ENCODE assay signal across 21 mouse cellular contexts in the genomic region with DNA sequence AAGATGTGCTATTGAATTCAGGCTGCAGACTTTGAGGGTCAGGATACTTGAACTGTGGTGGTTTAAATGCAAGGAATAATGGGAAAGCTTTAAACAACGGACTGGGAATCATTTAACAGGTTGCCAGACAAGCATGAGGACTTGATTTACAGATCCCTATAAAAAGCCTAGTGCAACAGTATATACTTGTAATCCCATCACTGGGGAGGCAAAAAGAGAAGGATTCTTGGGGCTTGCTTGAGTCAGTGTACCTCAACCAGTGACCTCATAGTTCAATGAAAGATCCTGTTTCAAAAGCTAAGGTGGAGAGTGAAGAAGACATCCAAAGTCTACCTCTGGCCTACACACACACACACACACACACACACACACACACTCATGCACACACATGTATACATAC.
A peak's percentile ranks its signal among the peaks of the same experiment; 100 is the strongest.
DNase-seq lines count a peak whose midpoint lies in the region; ATAC-seq and TF ChIP-seq lines count a peak whose summit lies in the region.
"Had no signal": no experiment of that assay in that cellular context is flagged by ENCODE, and none has a peak within 500 bp of the region (broad histone marks: within the 10 kb centered on the region; RNA-seq: fewer than 3 reads in every experiment).

No protein-coding gene starts in this region.

- no peak for TF ChIP-seq CTCF in kidney, postnatal 0 days (IDR thresholded peaks at IDR 0.05; ENCODE audit: low read depth)

- H3K4me1 ChIP-seq in kidney, embryonic 14.5 days (ENCODE audit: control insufficient read depth, insufficient read depth, low read length): no peaks in the 10 kb centered on the region
- no peaks in the 10 kb centered on the region for H3K4me1 ChIP-seq in kidney, embryonic 15.5 days
- no peaks in the 10 kb centered on the region for H3K4me1 ChIP-seq in kidney, postnatal 0 days (replicated peaks; ENCODE audit: insufficient read depth, low read length)
- H3K4me1 ChIP-seq in limb, embryonic 14.5 days (ENCODE audit: control insufficient read depth, insufficient read depth, low read length): no peaks in the 10 kb centered on the region
- H3K4me1 ChIP-seq in limb, embryonic 10.5 days: no peaks in the 10 kb centered on the region

- H3K9me3 ChIP-seq in kidney, embryonic 14.5 days (ENCODE audit: control insufficient read depth, low read length): no peaks in the 10 kb centered on the region
- no peaks in the 10 kb centered on the region for H3K9me3 ChIP-seq in kidney, embryonic 15.5 days (replicated peaks)
- no peaks in the 10 kb centered on the region for H3K9me3 ChIP-seq in kidney, postnatal 0 days (replicated peaks; ENCODE audit: low read length)
- no peaks in the 10 kb centered on the region for H3K9me3 ChIP-seq in limb, embryonic 14.5 days (ENCODE audit: control insufficient read depth, low read length)
- no peaks in the 10 kb centered on the region for H3K9me3 ChIP-seq in limb, embryonic 10.5 days (replicated peaks)

- no peaks in the 10 kb centered on the region for H3K27me3 ChIP-seq in kidney, embryonic 14.5 days (ENCODE audit: control insufficient read depth, insufficient read depth, low read length)
- H3K27me3 ChIP-seq in kidney, embryonic 15.5 days: no peaks in the 10 kb centered on the region
- H3K27me3 ChIP-seq in kidney, postnatal 0 days (ENCODE audit: insufficient read depth, low read length): no peaks in the 10 kb centered on the region
- H3K27me3 ChIP-seq in limb, embryonic 14.5 days (ENCODE audit: control insufficient read depth, insufficient read depth, low read length): no peaks in the 10 kb centered on the region
- no peaks in the 10 kb centered on the region for H3K27me3 ChIP-seq in limb, embryonic 10.5 days (ENCODE audit: low read depth, poor library complexity, severe bottlenecking)
- H3K27me3 ChIP-seq: Patski had no signal

- 29% methylated on average over 1 of the region's 1 CpGs for WGBS in kidney, embryonic 14.5 days
- WGBS in kidney, embryonic 15.5 days: 18% methylated on average over 1 of the region's 1 CpGs
- WGBS in kidney, postnatal 0 days: 16% methylated on average over 1 of the region's 1 CpGs
- 24% methylated on average over 1 of the region's 1 CpGs for WGBS in limb, embryonic 14.5 days
- WGBS in limb, embryonic 10.5 days: 72% methylated on average over 1 of the region's 1 CpGs

- H3K36me3 ChIP-seq in kidney, embryonic 14.5 days (ENCODE audit: control insufficient read depth, insufficient read depth, low read length): no peaks in the 10 kb centered on the region
- no peaks in the 10 kb centered on the region for H3K36me3 ChIP-seq in kidney, embryonic 15.5 days
- H3K36me3 ChIP-seq in kidney, postnatal 0 days (ENCODE audit: insufficient read depth, low read length): no peaks in the 10 kb centered on the region
- H3K36me3 ChIP-seq in limb, embryonic 14.5 days (ENCODE audit: control insufficient read depth, insufficient read depth, low read length): no peaks in the 10 kb centered on the region
- no peaks in the 10 kb centered on the region for H3K36me3 ChIP-seq in limb, embryonic 10.5 days
- H3K36me3 ChIP-seq: G1E had no signal

- no peak for DNase-seq in kidney, adult 11 months
- no peak for DNase-seq in kidney, postnatal 14 days
- peak; percentile 20 for DNase-seq in kidney, postnatal 0 days (ENCODE audit: low spot score)
- no peak for DNase-seq in kidney, postnatal 4 days
- DNase-seq in limb, embryonic 14.5 days (ENCODE audit: low spot score): peak; percentile 18
- no peak for DNase-seq in limb, embryonic 10.5 days (ENCODE audit: low spot score)
- DNase-seq: adrenal gland, adult 2 months; adrenal gland, adult 8-10 months; adrenal gland, postnatal 10 days; adrenal gland, postnatal 14 days; adrenal gland, postnatal 25 days; adrenal gland, postnatal 36 days; B cell, adult 2 months; cerebellum, adult 11 months; cerebellum, adult 11-12 months had no signal

- ATAC-seq in kidney, embryonic 14.5 days (ENCODE audit: low FRiP score, low TSS enrichment): peak; percentile 77
- peak; percentile 79 for ATAC-seq in kidney, embryonic 15.5 days (replicated peaks; ENCODE audit: low FRiP score)
- no peak for ATAC-seq in kidney, postnatal 0 days (replicated peaks; ENCODE audit: low FRiP score, low read depth)
- ATAC-seq in limb, embryonic 14.5 days (ENCODE audit: low FRiP score, low read depth): no peak
- ATAC-seq: activated CD4-positive, CD25-positive, alpha-beta regulatory T cell, adult 4 months; CD4-positive, CD25-positive, alpha-beta regulatory T cell, adult 4 months; Patski had no signal

- no peak overlapping the region for H3K4me3 ChIP-seq in kidney, embryonic 14.5 days (ENCODE audit: low read length)
- no peak overlapping the region for H3K4me3 ChIP-seq in kidney, embryonic 15.5 days (replicated peaks)
- H3K4me3 ChIP-seq in kidney, postnatal 0 days (replicated peaks; ENCODE audit: low read depth, low read length): no peak overlapping the region
- no peak overlapping the region for H3K4me3 ChIP-seq in limb, embryonic 14.5 days (replicated peaks; ENCODE audit: low read length)
- no peak overlapping the region for H3K4me3 ChIP-seq in limb, embryonic 10.5 days

- H3K9ac ChIP-seq in kidney, embryonic 14.5 days (ENCODE audit: low read depth, low read length): no peak overlapping the region
- no peak overlapping the region for H3K9ac ChIP-seq in kidney, embryonic 15.5 days
- no peak overlapping the region for H3K9ac ChIP-seq in kidney, postnatal 0 days (ENCODE audit: low read depth, low read length)
- H3K9ac ChIP-seq in limb, embryonic 14.5 days (ENCODE audit: low read depth, low read length, severe bottlenecking): no peak overlapping the region

- no peak for TF ChIP-seq POLR2A in limb, embryonic 14.5 days (IDR thresholded peaks at IDR 0.05; ENCODE audit: borderline replicate concordance, extremely low read depth, insufficient read depth, insufficient read length)

- no peak overlapping the region for H3K27ac ChIP-seq in kidney, embryonic 14.5 days (ENCODE audit: low read depth, low read length)
- no peak overlapping the region for H3K27ac ChIP-seq in kidney, embryonic 15.5 days
- H3K27ac ChIP-seq in kidney, postnatal 0 days: no peak overlapping the region
- no peak overlapping the region for H3K27ac ChIP-seq in limb, embryonic 14.5 days (replicated peaks; ENCODE audit: low read depth, low read length)
- H3K27ac ChIP-seq in limb, embryonic 10.5 days: no peak overlapping the region

- no peak overlapping the region for H3K4me2 ChIP-seq in kidney, embryonic 14.5 days (replicated peaks; ENCODE audit: low read depth, low read length)
- H3K4me2 ChIP-seq in kidney, embryonic 15.5 days: no peak overlapping the region
- no peak overlapping the region for H3K4me2 ChIP-seq in kidney, postnatal 0 days (ENCODE audit: low read length)
- no peak overlapping the region for H3K4me2 ChIP-seq in limb, embryonic 14.5 days (replicated peaks; ENCODE audit: low read depth, low read length, severe bottlenecking)

Comparison
In these comparisons a context has a peak if more than half of its experiments do, and no peak if none do; other contexts are left out.
1. ATAC-seq: peak in kidney, embryonic 14.5 days (single experiment) and kidney, embryonic 15.5 days (single experiment); none in kidney, postnatal 0 days (single experiment) and limb, embryonic 14.5 days (single experiment).
2. DNase-seq: peak in kidney, postnatal 0 days (single experiment) and limb, embryonic 14.5 days (single experiment); none in kidney, adult 11 months (single experiment), kidney, postnatal 14 days (single experiment), kidney, postnatal 4 days (0 of 2) and limb, embryonic 10.5 days (single experiment).